Mouse (Mus musculus) left cerebral cortex, adult 11 months (tissue): ENCODE measurements at regions not wholly inside any gene's neighbourhood (a gene's known extent, or its start where the extent isn't known, plus 50 kb on each side); places are given as distances from the start of the nearest gene placed in this dataset.

ENCODE experiments used
- DNase-seq: peaks from one replicate; pipeline ENCODE4 v3.0.0; 2022; ENCODE audit warnings: low spot score

GRCm38 (mm10) chr4:12421628-12422319 lies 250.0 kb upstream of the Fam92a start:
- no peak for DNase-seq

- no peak for DNase-seq
Measured at GRCm38 (mm10) chr4:12418086-12418485, 246.3 kb upstream of the Fam92a start.

GRCm38 (mm10) chr4:12395344-12395743 lies 223.5 kb upstream of the Fam92a start:
- no peak for DNase-seq

DNA sequence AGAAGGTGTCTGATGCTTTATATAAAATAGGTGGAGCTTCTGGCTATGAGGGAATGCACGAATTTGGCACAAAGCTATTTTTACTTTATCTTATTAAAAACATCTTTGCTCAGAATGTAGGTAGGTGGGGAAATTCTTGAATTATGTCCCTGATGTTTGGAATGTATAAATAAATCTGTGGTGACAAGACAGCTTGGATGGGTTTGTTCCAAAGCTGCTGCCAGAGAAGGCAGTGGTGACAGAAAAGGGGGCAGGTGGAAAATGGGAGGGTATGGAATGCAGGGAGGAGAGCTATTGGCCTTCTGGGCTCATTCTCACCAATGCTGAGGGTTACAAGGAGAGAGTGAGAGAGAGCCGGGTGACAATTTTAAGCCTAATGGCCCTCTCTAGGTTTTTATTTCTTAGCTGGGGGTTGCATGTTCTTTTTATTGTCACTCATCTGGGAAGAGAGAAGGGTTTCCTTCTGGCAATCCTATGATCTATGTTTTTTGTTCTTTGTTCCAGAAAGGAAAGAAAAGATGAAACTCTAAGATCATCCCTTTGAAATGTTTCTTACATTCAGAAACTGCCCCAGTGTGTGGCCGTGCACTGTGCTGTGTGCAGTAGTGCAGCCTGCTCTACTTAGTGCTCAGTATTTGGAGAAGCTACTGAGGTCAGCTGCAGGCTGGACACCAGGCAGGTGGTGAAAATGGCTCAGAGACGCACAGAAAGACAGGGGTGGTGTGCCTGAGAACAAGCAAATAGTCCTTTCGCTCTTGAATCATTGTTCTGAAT lies 205.2 kb upstream of the Fam92a start:
- DNase-seq: peak; percentile 26

- no peak for DNase-seq
Measured at GRCm38 (mm10) chr4:12369551-12369950, 197.7 kb upstream of the Fam92a start.

GRCm38 (mm10) chr4:12356992-12357634 lies 185.3 kb upstream of the Fam92a start:
- no peak for DNase-seq

- no peak for DNase-seq
Measured at GRCm38 (mm10) chr4:12353337-12353856, 181.6 kb upstream of the Fam92a start.

DNA sequence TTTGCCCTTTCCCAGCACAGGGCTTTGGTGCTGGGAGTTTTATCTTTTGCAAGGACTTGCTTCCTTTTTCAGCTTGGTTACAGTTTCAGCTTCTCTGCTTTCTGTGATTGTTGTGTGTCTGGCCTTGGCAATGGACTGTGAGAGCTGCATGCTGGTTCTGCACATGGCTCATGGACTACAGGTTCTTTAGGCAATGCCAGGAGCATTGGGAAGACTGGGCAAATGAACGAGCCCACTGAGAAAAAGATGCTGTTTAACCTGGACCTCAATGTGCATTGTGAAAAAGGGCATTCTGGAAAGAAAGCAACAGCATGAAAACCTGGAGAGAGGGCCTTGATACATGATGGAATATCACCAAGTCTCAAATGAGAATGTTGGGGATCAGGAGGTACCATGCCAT lies 167.4 kb upstream of the Fam92a start:
- no peak for DNase-seq

- no peak for DNase-seq
Measured at GRCm38 (mm10) chr4:12334832-12335587, 163.2 kb upstream of the Fam92a start.

DNA sequence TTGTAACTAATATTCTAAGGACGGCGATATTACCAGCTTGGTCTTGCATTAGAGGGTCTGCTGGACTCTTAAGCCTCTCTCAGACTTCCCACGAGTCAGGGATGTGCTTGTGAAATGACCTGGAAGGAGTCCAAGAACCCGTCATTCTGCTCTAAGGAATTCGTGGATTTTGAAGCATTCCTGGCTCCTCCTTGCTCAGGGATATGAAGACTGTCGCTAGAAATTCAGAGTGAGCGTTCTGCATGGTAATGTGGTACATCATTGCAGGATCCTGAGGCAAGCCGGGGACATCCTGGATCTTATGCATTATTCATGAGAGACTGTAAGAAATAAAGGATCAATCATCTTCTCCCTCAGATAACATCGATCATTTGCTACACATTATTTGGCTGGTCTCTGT lies 162.6 kb upstream of the Fam92a start:
- no peak for DNase-seq

DNA sequence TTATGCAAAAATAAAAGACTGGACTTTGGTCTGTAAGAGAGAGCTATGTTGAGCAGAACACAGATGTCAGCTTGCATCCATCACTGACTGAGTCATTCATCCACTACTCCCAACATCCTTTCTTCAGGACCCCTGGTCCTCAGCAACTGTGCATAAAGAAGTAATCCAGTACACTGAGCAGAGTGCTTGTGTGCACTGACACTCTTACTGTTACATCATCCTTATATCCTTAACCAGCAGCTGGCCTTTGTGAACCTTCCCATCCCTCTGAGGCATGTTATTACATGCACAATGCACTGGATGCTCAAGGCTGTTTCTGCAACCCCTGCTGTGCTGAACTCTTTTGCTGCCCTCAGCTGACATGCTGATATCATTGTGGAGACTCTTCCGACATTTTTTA lies 144.2 kb upstream of the Fam92a start:
- DNase-seq: no peak

DNA sequence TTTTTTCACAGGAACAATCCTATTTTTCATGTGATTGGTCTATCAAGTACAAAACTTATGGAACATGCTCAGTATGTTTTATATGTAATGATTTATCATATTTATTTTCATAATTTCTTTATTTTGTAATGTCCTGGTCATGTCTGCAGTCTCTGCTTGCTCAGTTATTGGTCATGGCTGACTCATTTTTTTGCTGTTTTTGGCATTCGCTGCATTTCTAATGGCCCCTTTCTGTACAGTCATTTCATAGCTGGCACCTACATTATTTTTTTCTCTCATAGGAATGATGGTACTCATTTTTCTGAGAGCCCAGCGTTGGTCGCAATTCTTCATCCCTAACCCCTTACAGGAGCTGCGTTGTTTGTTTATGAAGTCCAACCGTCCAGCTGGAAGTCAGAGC lies 136.5 kb upstream of the Fam92a start:
- DNase-seq: no peak

DNA sequence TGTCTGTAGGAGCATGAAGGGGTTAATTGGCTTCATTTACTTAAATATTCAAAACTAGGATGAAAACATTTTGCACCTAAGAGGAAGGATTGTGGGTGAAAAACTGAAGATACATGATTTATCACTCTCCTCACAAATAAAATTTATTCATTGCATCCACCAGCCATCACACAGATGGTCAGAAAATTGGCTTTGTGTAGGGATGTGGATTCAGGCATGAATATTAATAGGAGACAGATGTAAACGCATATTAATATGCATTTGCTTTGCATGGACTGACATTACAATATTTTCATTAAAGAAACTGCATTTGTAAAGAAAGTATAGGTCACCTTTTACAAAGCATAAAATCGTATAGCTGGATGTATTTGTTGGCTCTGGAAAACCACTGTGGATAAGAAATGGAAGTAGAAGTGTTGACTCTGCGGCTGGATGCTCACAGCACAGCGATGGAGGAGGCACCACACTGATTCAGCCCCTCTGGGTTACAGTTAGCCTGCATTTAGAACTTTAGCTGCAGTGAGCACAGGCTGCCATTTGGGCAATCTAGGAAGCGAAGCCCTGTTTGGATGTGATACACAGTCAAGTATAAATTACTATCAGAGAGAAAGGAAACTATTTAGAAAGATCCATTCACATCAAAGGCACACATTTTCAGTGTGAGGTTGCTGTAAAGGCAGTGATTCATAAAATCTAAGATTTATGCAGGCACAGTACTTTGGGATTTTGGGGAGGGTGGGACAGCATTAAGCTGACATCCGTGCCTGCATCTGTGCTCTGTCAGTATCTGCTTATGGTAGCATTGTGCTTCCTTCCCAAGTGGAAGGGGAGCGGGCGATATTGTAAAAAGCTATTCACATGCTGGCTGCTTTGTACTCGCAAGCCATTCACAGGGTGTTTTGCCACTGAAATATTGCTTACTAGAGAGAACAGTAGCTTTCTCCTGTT lies 135.1 kb upstream of the Fam92a start:
- DNase-seq: no peak

DNA sequence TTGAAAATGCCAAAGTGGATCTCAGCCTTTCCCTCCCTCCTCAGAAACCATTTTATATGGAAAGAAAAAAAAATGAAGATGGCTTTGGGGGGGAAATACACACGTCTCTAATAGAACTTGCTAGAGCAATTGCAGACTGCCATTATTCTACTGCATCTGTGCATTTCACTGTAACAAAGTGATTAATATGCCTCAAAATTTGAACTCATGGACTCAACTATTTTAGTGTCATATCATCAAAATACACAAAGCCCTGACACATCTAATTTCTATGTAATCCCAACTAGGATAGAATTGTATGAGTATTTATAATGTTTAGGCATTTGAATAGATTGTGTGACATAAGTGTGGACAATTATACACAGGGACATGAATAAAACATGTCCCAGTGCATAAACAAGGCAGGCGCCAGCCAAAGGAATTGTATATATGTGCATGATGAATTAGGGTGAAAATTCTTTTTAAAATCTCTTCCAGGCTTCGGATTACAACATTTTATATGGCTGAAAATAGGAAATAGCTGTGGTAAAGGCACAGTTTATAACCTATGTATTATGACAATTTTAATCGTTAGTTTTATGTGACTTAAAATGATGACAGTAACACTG lies 115.4 kb upstream of the Fam92a start:
- no peak for DNase-seq

DNA sequence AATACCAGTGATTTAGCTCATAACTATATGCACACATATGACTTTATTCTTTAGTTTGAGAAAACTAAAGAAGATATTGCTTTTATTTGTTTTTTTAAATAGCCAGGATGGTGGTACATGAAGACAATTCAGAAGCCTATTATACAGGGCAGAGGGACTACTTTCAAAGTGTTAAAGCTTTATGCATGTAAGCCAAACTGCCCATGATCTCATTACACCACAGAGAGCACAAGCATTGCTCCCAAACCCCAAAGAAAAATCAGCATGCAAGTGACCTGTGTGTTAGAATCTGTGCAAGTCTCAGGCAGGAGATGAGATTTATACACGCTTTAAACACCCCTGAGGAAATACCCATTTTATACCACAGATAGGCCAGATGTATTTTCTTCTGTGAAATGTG lies 114.6 kb upstream of the Fam92a start:
- DNase-seq: no peak

DNA sequence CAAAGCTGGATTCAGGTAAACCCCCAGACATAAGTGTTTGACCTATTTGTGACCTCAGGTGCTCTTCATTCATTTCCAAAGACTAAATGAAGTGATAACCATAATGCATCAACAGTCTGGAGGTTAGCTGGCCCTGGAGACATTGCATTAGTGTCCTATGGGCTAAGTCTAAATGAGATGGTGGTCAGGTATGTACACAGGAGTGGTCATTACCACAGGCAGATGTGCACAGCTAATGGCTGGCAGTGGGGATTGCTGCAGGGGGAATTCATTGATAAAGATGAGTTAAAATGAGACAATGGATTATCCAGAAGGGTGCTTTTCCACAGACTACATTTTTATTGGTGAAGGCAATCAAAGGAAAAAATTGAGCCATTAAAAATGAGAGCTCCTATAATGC lies 114.2 kb upstream of the Fam92a start:
- no peak for DNase-seq

- no peak for DNase-seq
Measured at GRCm38 (mm10) chr4:12277949-12278348, 106.1 kb upstream of the Fam92a start.

DNA sequence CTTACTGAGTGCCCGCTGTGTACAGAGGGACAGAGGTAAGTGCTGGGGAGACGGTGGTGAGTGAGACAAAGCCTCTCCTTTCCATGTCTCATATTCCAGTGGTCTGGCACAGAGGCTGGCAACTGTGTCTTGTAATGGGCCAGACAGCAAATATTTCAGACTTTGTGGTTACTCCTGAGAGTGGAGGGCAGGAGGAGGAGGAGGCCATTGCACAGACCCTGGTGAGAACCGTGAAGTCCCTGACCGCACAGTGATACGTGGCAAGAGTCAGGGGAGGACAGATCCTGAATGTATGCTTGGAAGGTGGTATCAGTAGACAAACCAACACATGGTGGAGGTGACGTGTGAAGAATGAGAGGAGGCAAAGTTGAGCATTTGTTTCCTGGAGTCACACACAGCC lies 101.6 kb upstream of the Fam92a start:
- DNase-seq: no peak

GRCm38 (mm10) chr4:12272914-12273313 lies 101.1 kb upstream of the Fam92a start:
- DNase-seq: no peak

DNA sequence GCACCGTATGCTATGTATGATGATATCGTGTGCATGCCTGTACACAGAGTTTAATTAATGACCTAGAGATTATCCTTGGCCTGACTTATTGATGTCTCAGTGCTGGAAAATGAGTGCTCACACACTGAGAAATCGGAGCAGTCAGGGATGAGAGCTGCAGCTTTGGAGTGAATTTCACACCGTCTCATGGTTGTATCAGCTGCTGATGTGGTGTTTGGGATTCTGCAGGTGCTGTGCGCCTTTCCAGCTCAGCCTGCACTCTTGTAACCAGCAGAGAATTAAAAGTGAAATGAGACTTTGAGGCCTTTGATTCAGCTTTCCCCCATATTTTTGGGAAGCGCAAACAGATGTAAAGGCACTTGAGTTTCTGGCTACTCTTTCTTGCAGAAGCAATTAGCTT lies 100.6 kb upstream of the Fam92a start:
- no peak for DNase-seq

GRCm38 (mm10) chr4:12263746-12264145 lies 91.9 kb upstream of the Fam92a start:
- no peak for DNase-seq
